Mouse (Mus musculus) left cerebral cortex, postnatal 14 days (tissue): ENCODE data around the gene Plod1. TPM values are rescaled to one million over a fixed set of nuclear protein-coding genes. Genes with fewer than 3 reads are reported as not detected.

ENCODE experiments used
- DNase-seq, 2 experiments: peaks; one replicate each; pipeline ENCODE4 v3.0.0; 2021 to 2022; ENCODE audit warnings: low spot score in 2 of 2, mixed read lengths in 1 of 2
- intact Hi-C: fragments of 180-260 bp; cut with DNase I; formaldehyde crosslinking; loops from one replicate; pipeline ENCODE4 v1.15.1; 2025
- total RNA-seq, 2 experiments: library from RNA; stranded (reverse); gene quantifications; 2 replicates each; pipeline ENCODE4 v1.2.3; 2021

Plod1 gene
- total RNA-seq, 2 experiments from 2014 or later, result 20.3 to 21.8 TPM

GRCm38 (mm10) chr4:147940576-147941044 is 4.0 kb upstream of the Plod1 start, which contains the start of gene 2510039O18Rik:
Gene 2510039O18Rik (plus strand): TSS chr4:147940895.
- peak; percentile 87 for DNase-seq
- intact Hi-C loops, result no loop called here

- intact Hi-C loops, result no loop called here
- DNase-seq, result peak in 1 of 2 experiments; percentile 22
Measured at GRCm38 (mm10) chr4:147940111-147940510, 3.5 kb upstream of the Plod1 start.

- DNase-seq, result peak; percentile 20 to 57
- intact Hi-C loops, result no loop called here
Measured at GRCm38 (mm10) chr4:147938148-147939096, 1.9 kb upstream of the Plod1 start.

DNA sequence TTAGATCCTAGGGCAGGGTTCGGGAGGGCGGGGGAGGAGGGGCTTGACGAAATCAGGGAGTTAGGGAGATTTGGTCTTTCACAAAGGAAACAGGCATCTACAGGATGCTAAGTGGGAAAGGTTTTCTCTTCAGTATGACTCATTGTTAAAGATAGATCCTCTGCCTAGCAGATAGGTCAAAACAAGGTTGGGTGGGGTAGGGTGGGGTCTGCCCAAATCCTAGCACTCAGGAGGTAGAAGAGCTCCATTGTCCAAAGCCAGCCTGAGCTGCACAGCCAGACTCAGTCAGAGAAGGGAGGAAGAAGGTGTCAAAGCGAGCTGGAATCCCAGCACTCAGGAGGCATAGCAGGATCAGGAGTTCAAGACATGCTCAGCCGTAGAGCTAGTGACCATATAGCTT is 919 bp upstream of the Plod1 start:
- DNase-seq, result no peak
- intact Hi-C loops, result no loop called here

GRCm38 (mm10) chr4:147937021-147937420 is 454 bp upstream of the Plod1 start:
- no peak for DNase-seq
- intact Hi-C loops, result no loop called here

DNA sequence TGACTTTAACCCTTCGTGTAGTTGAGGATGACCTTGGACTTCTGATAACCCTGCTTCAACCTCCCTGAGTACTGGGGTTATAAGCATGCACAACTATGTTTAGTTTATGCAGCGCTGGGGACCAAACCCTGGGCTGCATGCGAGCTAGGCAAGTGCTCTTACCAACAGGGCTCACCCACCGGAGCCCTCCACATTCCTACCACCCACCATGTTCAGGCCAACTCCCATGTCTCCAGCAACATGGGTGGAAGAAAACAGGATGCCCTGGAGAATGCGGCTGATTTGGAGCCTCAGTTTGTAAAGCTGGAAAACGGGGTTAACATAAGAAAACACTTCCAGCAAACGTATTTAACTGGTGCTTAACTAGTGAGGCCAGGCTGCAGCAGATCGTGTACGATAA is 663 bp downstream of the Plod1 start:
- DNase-seq, result no peak
- intact Hi-C loops, result no loop called here

GRCm38 (mm10) chr4:147934611-147935010 is 2.0 kb downstream of the Plod1 start:
- no peak for DNase-seq
- intact Hi-C loops, result no loop called here

GRCm38 (mm10) chr4:147934134-147934533 is 2.4 kb downstream of the Plod1 start:
- intact Hi-C loops, result no loop called here
- no peak for DNase-seq

DNA sequence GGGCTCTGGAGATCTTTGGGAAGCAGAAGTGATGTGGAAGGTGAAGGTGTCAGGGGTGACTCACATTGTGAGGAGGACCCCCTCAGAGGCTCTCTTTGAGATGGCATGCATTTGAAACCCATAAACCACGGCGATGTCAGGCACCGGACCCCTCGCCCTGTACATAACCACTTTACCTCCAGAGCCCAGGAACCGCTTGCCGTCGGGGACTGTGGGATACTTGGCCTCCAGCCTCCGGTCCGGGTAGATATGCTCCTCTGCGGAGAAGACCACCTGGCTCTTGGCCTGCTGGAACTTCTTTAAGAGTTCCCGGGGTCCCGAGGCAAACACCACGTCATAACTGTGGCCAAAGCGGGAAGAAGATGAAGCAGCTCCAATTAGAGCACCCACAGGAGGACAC is 5.6 kb downstream of the Plod1 start:
- intact Hi-C loops, result no loop called here
- DNase-seq, result no peak

DNA sequence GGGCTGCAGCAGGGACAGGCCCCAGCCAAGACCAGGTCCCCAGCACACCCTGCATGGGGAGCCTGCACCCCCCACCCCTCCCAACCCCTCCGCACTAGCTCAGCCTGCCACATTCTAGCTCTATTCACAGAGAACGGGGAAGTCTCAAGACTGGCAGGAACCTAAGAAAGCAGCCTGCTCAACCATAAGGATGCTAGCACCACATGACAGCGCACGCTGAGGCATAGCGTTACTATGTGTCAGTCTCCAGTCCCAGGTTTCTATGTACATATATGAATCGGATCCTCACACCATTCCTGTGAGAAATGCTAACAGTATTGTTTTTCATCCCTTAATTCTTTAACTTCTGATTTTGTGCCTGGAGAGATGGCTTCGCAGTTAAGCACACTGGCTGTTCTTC is 8.0 kb downstream of the Plod1 start:
- intact Hi-C loops, result no loop called here
- no peak for DNase-seq

GRCm38 (mm10) chr4:147928136-147928535 is 8.4 kb downstream of the Plod1 start:
- no peak for DNase-seq
- intact Hi-C loops, result no loop called here

DNA sequence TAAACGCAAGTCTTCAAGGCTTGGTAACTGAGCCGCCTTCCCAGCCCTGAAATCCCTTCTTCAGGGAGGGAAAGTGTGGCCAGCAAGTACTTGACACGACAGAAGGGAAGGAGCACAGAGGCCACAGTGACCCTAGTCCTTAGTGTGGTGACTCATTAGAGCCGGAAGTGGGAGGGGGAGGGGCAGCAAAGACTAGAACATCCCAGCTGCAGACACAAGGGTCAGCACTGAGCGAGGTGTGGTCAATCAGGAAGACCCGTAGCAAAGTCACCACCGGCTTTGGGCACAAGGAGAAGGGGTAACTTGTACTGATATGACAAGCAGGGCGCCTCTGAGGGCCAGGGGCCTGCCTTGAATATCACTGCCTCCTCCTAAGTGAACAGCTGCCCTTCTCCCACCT is 8.9 kb downstream of the Plod1 start:
- peak in 1 of 2 experiments; percentile 44 for DNase-seq
- intact Hi-C loops, result no loop called here

DNA sequence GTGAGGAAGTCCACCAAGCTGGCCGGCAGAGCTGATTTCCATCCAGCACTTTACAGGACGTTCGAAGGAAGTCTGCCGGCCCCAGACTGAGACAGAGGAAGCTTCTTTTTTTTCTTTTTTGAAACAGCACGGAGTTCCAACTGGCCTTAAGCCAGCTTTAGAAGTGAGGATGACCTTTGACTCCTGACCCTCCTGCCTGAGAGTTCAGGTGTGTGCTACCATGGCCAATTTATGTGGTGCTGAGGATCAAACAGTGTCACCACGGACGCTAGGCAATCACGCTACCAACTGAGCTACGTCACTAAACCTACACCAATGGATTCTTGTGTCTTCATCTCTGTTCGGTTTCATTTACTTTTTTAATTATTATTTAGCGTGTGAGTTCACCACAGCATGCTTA is 14.2 kb downstream of the Plod1 start:
- DNase-seq, result no peak

GRCm38 (mm10) chr4:147920973-147921372 is 15.6 kb downstream of the Plod1 start:
- intact Hi-C loops, result no loop called here
- DNase-seq, result no peak

More for the DNA sequence above, 14.2 kb downstream of the Plod1 start:
- intact Hi-C loops, result no loop called here

- DNase-seq, result peak; percentile 60 to 71
- intact Hi-C loops, result no loop called here
Measured at GRCm38 (mm10) chr4:147918459-147919121, 18.0 kb downstream of the Plod1 start.

DNA sequence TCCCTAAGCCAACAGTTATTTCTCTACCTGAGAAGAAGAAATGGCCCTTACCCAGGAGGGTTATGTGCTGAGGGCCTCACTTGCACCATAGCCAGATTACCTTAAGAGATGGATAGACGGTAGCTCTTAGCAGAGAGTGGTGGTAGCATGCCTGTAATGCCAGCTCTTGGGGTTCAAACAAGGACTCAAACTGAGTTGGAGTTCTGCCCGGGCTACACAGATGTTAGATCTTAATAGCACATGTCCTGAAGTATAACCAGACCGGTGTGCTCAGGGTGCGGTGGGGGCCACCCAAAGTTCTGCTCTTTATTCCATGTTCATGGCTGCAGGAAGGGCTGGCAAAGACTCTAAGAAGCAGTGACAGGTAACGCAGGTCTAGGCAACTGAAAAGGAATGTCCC is 27.1 kb downstream of the Plod1 start:
- intact Hi-C loops, result no loop called here
- no peak for DNase-seq

DNA sequence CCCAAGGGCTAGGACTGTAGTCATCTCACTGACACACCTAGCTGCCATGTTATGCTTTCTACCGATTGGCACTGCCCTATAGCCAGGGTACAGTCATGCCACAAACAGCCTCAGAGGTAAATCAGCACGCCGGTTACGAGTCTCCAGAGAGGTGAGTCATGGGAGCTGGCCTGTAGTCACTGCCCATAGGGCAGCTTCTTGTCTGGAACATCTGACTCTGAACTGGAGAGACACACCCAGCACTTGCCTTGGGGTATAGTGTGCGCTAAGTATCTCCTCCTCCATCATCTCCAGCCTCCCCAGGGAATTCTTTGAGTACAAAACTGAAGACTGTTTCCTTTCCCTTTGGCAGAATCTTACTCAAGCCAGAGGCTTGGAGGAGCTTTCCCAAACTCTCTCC is 30.3 kb downstream of the Plod1 start:
- intact Hi-C loops, result no loop called here
- no peak for DNase-seq

GRCm38 (mm10) chr4:147905090-147905659 is 31.4 kb downstream of the Plod1 start:
- intact Hi-C loops, result no loop called here
- DNase-seq, result no peak

GRCm38 (mm10) chr4:147904313-147905089 is 32.1 kb downstream of the Plod1 start, which contains the start of gene Mfn2:
Gene Mfn2 (minus strand): TSS chr4:147904704.
- intact Hi-C loops, result no loop called here
- peak; percentile 89 to 90 for DNase-seq
